Mouse (Mus musculus) CD4-positive, CD25-positive, alpha-beta regulatory T cell, adult 2 months (primary cell): ENCODE results near the gene Sh3rf1.

ENCODE experiments used
- DNase-seq: peaks from one replicate; pipeline ENCODE4 v3.0.0-alpha.2; 2012; ENCODE audit warnings: low read depth, low spot score

Sh3rf1 gene

GRCm38 (mm10) chr8:61223283-61223682, 389 bp upstream of the Sh3rf1 start:
- peak; percentile 14 for DNase-seq

DNA sequence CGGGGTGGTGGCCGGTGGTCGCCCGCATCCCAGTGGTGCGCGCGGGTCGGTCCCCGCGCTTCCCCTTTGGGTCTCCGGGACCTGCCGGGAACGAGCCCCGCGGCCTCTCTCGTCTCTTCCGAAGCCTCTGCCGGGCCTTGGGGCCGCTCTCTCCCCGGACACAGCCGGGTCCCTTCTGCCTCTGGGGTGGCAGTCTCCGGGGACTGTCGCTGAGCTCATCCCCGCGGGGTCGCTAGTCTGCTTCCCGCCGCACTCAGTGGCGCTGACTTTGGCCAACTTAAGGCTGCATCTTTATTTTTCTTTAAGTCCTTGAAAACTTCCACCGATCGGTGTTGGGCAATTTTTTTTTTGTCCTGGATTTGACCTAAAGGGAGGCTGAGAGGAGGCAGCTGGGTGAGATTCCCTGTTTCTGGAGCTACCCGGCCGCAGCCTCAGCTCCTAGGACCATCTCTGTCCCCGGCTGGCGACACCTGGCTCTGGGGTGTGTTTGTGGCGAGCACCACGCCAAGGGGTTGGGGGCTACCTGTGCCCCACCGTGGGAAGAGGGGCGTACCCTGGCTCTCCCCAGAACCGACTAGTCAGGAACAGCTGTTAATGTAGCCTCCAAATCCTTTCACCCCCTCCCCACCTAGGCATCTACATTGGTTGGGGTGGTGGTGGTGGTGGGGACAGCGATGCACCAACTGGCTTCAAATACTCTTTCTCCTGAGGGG, 864 bp downstream of the Sh3rf1 start:
- DNase-seq, result peak; percentile 66

DNA sequence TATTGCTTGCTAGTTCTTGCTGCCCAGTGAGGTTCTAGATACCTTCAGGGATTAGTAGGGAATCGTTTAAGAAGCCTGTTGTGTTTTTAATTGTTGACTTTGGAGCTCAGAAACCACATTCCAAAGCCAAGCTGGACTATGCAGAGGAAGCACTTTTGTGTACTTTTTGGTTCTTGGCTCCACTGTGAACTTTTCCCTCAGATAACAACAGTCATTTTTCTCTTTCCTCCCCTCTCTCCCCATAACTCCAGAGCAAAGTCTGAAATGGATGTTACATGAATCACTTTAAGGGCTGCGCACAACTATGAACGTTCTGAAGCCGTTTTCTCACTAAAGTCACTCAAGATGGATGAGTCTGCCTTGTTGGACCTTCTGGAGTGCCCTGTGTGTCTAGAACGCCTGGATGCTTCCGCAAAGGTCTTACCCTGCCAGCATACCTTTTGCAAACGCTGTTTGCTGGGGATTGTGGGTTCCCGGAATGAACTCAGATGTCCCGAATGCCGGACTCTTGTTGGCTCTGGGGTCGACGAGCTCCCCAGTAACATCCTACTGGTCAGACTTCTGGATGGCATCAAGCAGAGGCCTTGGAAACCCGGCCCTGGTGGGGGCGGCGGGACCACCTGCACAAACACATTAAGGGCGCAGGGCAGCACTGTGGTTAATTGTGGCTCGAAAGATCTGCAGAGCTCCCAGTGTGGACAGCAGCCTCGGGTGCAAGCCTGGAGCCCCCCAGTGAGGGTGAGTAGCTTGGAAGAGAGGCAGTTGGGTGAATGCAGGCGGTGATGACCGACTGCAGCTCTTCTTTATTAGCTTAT, 2.1 kb downstream of the Sh3rf1 start:
- DNase-seq, result no peak

DNA sequence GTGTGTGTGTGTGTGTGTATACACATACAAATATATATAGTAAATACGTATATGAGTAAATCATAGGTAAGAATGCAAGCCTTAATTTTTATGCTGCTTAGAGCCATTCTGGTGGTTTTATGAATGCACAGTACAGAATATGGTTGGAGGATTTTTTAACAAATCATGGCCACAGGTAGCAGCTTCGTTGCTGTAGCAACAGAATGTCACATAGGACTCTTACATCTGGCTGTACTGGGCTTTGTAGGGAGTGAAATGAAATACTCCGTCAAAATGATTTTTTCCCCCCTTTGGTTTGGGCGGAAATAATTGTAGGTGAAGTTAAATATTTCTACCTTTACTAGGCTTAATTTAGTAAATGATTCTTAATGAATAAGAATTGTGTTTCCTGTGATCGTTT, 3.0 kb downstream of the Sh3rf1 start:
- no peak for DNase-seq

GRCm38 (mm10) chr8:61228678-61229077, 5.0 kb downstream of the Sh3rf1 start:
- no peak for DNase-seq

DNA sequence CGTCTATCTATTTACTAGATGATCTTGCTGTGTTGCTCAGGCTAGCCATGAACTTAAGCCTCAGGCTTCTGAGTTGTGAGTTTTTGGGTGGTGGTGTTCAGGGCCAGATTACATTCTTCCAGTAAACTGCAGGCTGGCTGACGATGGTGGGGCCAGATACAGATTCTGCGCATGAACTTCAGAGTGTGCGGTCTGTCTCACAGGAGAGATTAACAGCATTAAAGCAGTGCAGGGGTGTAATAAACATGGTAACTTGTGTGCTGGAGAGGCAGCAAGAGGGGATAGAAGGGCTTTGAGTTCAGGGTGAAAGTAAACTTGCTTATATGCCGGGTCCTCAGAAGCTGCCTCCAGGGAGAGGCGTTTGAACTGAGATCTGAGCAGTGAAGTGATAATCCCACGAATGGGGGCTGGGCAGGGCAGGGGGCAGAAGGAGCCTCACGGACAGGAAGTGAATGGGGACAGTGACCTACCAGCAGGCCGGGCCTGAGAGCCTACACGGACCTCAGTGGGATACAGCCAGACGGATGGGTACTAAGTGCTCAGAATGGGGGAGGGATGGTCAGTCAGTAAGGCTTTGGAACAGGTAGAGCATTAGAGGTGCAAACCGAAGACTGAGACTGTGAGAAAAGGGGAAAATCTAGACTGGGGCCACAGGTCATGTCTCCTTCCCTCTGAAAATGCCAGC, 6.0 kb downstream of the Sh3rf1 start:
- no peak for DNase-seq

GRCm38 (mm10) chr8:61230881-61231755, 7.4 kb downstream of the Sh3rf1 start:
- no peak for DNase-seq

DNA sequence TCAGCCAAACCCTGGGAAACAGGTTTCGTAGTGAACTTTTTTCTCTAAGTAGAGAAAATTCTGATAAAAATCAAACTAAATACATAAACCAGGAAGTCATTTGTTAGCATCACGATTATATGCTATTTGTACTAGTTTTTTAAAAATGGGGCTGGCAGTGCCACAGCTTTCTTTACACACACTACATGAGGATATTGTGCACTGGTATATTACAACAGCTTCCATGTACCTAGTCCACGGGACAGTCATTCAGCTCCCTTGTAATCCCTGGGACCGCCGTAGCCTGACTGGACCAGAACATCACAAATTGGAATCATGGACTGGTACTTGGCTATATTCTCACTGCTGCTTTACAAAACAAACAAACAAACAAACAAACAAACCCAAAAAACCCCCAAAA, 11.8 kb downstream of the Sh3rf1 start:
- no peak for DNase-seq

GRCm38 (mm10) chr8:61236506-61237268, 13.0 kb downstream of the Sh3rf1 start:
- no peak for DNase-seq

DNA sequence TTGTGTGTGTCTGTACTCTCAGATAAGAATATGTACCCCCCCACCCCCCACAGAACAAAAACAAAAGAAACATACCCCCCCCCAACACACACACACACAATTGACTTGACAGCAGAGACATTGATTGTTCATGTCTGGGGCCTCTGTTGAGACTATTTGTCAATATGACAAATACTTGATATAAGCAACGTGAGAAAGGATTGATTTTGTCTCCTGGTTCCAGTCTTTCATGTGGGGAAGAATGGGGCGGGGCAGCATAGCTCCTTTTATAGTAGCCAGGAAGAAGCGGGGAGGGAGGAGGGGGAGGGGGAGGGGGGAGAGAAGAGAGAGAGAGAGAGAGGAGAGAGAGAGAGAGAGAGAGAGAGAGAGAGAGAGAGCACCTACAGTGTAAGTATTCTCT, 15.9 kb downstream of the Sh3rf1 start:
- DNase-seq, result peak; percentile 45

- no peak for DNase-seq
These were observed 17.6 kb downstream of the Sh3rf1 start for GRCm38 (mm10) chr8:61241229-61241628.

DNA sequence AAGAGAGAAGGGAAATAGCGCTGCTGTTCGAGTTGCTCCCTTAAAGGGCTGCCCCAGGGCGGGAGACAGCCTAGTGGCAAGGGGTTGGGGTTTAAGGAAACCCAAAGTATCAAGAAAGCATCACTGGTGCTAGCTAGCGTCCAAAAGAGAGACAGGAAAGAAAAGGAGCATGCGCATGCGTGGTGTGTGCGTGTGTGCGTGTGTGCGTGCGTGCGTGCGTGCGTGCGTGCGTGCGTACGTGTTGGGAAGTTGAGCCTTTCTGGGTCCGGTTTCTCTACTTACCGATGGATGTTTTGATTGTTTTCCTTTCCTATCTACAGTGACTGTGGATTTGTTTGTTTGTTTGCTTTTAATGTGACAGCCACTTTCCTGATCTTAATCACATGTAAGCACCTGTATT, 19.2 kb downstream of the Sh3rf1 start:
- no peak for DNase-seq

GRCm38 (mm10) chr8:61243491-61243890, 19.8 kb downstream of the Sh3rf1 start:
- DNase-seq, result no peak

DNA sequence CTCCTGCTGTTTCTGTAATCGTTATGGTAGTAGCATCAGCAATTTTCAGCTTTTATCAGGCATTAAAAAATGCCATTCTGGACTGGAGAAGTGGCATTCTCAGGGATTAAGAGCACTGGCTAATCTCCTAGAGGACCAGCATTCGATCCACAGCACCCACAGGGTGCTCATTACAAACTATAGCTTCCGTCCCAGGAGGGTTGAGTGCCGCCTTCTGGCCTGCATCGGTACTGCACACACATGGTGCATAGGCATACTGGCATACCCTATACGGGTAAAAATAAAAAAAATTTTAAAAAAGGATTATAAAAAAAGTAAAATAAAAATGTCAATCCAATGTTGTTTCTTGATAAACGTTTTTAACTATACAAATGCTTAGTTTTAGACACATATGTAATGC, 20.5 kb downstream of the Sh3rf1 start:
- peak; percentile 23 for DNase-seq

- no peak for DNase-seq
These were observed 23.8 kb downstream of the Sh3rf1 start for GRCm38 (mm10) chr8:61247270-61248025.

DNA sequence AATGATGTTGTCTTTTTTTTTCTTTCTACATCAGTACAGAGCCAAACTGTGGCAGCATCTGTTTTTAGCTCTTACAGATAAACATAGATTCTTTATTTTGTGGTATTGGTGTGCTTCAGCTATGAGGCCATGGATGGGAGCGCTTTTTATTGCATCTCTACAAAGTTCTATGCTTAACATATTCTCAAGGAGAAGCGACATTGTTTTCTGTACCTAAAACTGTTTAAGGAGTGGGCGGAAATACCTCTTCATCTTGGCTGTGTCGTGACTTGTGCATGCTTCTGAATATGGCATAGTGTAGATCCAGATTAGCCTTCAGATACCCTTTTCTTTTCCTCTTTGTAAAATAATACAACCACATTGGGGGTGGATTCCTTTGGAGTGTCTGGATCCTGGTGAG, 25.8 kb downstream of the Sh3rf1 start:
- DNase-seq, result no peak

GRCm38 (mm10) chr8:61254196-61254595, 30.5 kb downstream of the Sh3rf1 start:
- no peak for DNase-seq

DNA sequence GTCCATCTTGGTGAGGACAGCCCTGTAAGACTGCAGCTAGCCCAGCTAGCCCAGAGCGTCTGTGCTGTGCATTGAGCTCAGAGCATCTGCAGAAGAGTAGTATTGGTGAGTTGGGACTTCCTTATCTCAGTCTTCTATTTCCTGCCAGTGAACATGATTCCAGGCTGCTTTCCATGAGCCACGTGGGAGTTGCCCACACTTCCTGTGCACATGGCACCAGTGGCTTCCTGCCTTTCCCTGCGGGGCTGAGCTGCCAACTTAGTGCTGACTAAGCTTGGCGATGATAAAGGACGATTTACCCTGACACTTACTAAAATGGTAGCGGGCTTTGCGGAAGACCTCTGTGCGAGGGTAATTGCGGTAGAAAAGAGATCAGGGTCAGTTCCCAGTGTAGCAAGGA, 35.2 kb downstream of the Sh3rf1 start:
- DNase-seq, result no peak

GRCm38 (mm10) chr8:61259526-61259925, 35.9 kb downstream of the Sh3rf1 start:
- DNase-seq, result no peak

DNA sequence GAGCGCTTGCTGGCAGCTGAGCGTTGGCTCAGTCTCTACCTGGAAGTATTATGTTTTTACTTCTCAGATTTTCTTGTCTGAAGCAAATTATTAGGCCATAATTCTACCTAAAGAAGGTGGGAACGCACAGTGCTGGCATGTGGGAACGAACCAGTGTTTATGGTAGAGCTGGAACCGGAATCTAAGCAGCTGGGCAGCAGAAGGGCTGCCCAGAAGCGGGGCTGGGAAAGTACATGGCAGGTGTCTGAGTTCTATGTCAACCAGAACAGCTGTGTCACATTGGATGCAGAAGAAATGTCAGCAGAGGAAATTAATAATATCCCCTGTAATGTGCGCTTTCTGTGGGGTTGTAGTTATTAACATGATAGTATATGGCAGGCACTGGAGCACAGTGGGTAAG, 36.9 kb downstream of the Sh3rf1 start:
- no peak for DNase-seq
